14 mouse cellular contexts compared by ENCODE assay signal in genomic region chr4:97577431-97577830, GRCm38 (mm10).
"Had no signal": no experiment of that assay in that cellular context is flagged by ENCODE, and none has a peak within 500 bp of the region (broad histone marks: within the 10 kb centered on the region; RNA-seq: fewer than 3 reads in every experiment).

No protein-coding gene starts in this region.

- DNase-seq: kidney, adult 8-10 months; kidney, postnatal 25 days; layer of hippocampus, adult 9-11 months; layer of hippocampus, postnatal 36 days; liver; liver, embryonic 13.5 days; liver, postnatal 0 days; lung, postnatal 14 days; right cerebral cortex, adult 18-20 months; right cerebral cortex, postnatal 25 days; thymus, postnatal 36 days had no signal

- H3K9ac ChIP-seq: liver, embryonic 13.5 days; liver, postnatal 0 days; lung, embryonic 15.5 days; midbrain, embryonic 12.5 days had no signal

- H3K4me3 ChIP-seq: liver, embryonic 13.5 days; lung, embryonic 15.5 days; midbrain, embryonic 12.5 days had no signal

- H3K4me2 ChIP-seq: liver, embryonic 13.5 days; lung, embryonic 15.5 days; midbrain, embryonic 12.5 days had no signal

- H3K36me3 ChIP-seq: liver, embryonic 13.5 days; lung, embryonic 15.5 days; midbrain, embryonic 12.5 days had no signal

- H3K27ac ChIP-seq: liver, embryonic 13.5 days; lung, embryonic 15.5 days; midbrain, embryonic 12.5 days had no signal

- H3K4me1 ChIP-seq: liver, embryonic 13.5 days had no signal

- H3K9me3 ChIP-seq: liver, embryonic 13.5 days; lung, embryonic 15.5 days; midbrain, embryonic 12.5 days had no signal

- H3K27me3 ChIP-seq: liver, embryonic 13.5 days; lung, embryonic 15.5 days had no signal

- ATAC-seq: liver, postnatal 0 days; midbrain, embryonic 16.5 days had no signal
